Mouse (Mus musculus) heart, adult 2 months (tissue): ENCODE results near the gene Tmem51. TPM values are rescaled to one million over a fixed set of nuclear protein-coding genes. Genes with fewer than 3 reads are reported as not detected.

Experiments
- DNase-seq, 2 experiments: peaks; one replicate each; pipeline ENCODE4 v3.0.0; 2021
- H3K27ac ChIP-seq: fragments of 200-600 bp; 2 replicates; pipeline ENCODE4 v1.8.1; 2022
- H3K27me3 ChIP-seq: fragments of 200-500 bp; 2 replicates; pipeline ENCODE4 v1.6.1; 2012; ENCODE audit warnings: mild to moderate bottlenecking, low read length, inconsistent platforms, mixed read lengths; ENCODE audit not compliant: control insufficient read depth, insufficient read depth
- H3K36me3 ChIP-seq: fragments of 200-500 bp; 2 replicates; pipeline ENCODE4 v1.6.1; 2012; ENCODE audit warnings: low read length, inconsistent platforms; ENCODE audit not compliant: control insufficient read depth, insufficient read depth
- H3K4me1 ChIP-seq: fragments of 200-500 bp; 2 replicates; pipeline ENCODE4 v1.6.1; 2011; ENCODE audit warnings: low read length; ENCODE audit not compliant: control insufficient read depth, insufficient read depth
- H3K4me3 ChIP-seq: fragments of 200-600 bp; 2 replicates; pipeline ENCODE4 v1.8.1; 2022
- H3K79me2 ChIP-seq: fragments of 200-500 bp; replicated peaks from 2 replicates; pipeline ENCODE4 v1.6.1; 2012; ENCODE audit warnings: mild to moderate bottlenecking, inconsistent platforms, low read length, moderate library complexity, mixed read lengths; ENCODE audit not compliant: control insufficient read depth, insufficient read depth
- H3K9ac ChIP-seq: fragments of 200-500 bp; 2 replicates; pipeline ENCODE4 v1.6.1; 2012; ENCODE audit warnings: low read depth, mild to moderate bottlenecking, control low read depth, inconsistent platforms, low read length, mixed read lengths
- CTCF ChIP-seq: fragments of 200-600 bp; IDR thresholded peaks from 2 replicates; pipeline ENCODE4 v1.8.1; 2022; ENCODE audit warnings: antibody characterized with exemption, mild to moderate bottlenecking, moderate library complexity
- EP300 ChIP-seq: fragments of 200-500 bp; IDR thresholded peaks from 2 replicates; pipeline ENCODE4 v1.6.1; 2011; ENCODE audit warnings: low read depth, low read length, control low read depth; ENCODE audit not compliant: insufficient read depth
- POLR2A ChIP-seq: fragments of 200-500 bp; IDR thresholded peaks from 2 replicates; pipeline ENCODE4 v1.6.1; 2011; ENCODE audit warnings: mild to moderate bottlenecking, low read depth, low read length, control low read depth; ENCODE audit not compliant: insufficient read depth
- WGBS: fragments of 180-500 bp; shearing (Covaris S2); methylation state at CpG from one replicate; pipeline ENCODE4 v1.1.7; 2018; 5-methylcytosine and 5-hydroxymethylcytosine counted together
- intact Hi-C: fragments of 180-260 bp; cut with DNase I; formaldehyde crosslinking; loops from one replicate; pipeline ENCODE4 v1.15.1; 2025
- polyA plus RNA-seq: library from polyadenylated mRNA; depleted of rRNA; stranded (reverse); fragments of >200 nt; gene quantifications from 2 replicates; pipeline ENCODE4 v1.2.3, GENCODE M21; 2012
- total RNA-seq, 2 experiments: library from RNA; stranded (reverse); gene quantifications; 2 replicates each; pipeline ENCODE4 v1.2.3; 2021

Gene Tmem51
- total and polyA plus RNA-seq, 3 experiments = 5.5 to 13.1 (median 6.0) TPM

- 66% methylated on average over 13 of the region's 13 CpGs for WGBS
- Histone ChIP-seq H3K4me1 (peaks cover 15% of the 10 kb centered on the region), H3K4me3 (no peak overlapping the region), H3K79me2 (no peaks in the 10 kb centered on the region), H3K36me3 (peaks cover 2% of the 10 kb centered on the region; the same call in 1 of the 2 replicates), H3K27ac (no peak overlapping the region), H3K9ac (no peak overlapping the region), H3K27me3 (no peaks in the 10 kb centered on the region)
- no peak for TF ChIP-seq EP300
- no peak for TF ChIP-seq CTCF
- TF ChIP-seq POLR2A = no peak
- intact Hi-C loops = no loop called here
- DNase-seq = no peak
Measured at GRCm38 (mm10) chr4:142074060-142074732, 9.9 kb downstream of the Tmem51 start.

DNA sequence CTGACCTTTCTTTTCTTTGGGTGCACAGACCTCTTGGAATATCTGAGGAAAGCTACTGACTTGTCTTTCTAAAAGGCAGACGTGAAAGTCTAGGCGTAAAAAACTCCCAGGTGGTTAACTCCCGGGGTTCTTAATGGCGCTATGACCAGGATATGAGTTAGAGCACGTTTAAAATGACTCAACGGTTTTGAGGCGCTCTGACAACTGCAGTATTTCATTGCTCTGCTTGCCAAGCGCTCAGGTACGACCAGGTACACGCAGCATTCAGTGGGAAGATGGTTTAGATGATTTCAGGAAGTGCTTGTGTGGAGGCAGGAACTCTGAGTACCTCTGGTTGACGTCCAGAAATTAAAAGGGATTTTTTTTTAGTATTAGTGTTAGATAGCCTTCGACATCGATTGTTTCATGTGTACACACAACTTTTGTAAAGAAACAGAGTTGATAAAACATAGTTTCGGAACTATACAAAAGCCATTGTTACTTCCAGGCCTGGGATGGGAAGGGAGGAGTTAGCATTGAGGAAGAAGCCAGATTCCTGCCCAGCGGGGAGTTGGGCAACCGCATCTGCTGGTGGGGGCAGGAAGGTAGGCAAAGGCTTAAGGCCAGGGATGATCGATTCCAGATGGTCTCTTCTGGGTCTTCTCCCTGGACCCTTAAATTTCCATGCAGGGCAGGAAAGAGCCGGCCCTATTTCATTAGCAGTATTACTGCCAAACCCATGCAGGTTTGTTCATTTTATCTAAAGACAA is 12.7 kb downstream of the Tmem51 start:
- WGBS = 38% methylated on average over 18 of the region's 18 CpGs
- no peak for DNase-seq
- TF ChIP-seq POLR2A (no peak), EP300 (no peak)
- intact Hi-C loops = no loop called here
- Histone ChIP-seq H3K36me3 (peaks cover 2% of the 10 kb centered on the region; the same call in 1 of the 2 replicates), H3K79me2 (no peaks in the 10 kb centered on the region), H3K4me3 (no peak overlapping the region), H3K4me1 (peaks cover 7% of the 10 kb centered on the region), H3K27me3 (no peaks in the 10 kb centered on the region), H3K9ac (no peak overlapping the region), H3K27ac (peak overlapping the region; percentile 26; the same call in 1 of the 2 replicates)

GRCm38 (mm10) chr4:142070840-142071239 is 13.3 kb downstream of the Tmem51 start:
- peak in 1 of 2 experiments; percentile 50 for DNase-seq
- Histone ChIP-seq H3K4me1 (peaks cover 12% of the 10 kb centered on the region), H3K79me2 (no peaks in the 10 kb centered on the region), H3K9ac (no peak overlapping the region), H3K4me3 (no peak overlapping the region), H3K27me3 (no peaks in the 10 kb centered on the region), H3K36me3 (peaks cover 2% of the 10 kb centered on the region; the same call in 1 of the 2 replicates), H3K27ac (peak overlapping the region; percentile 26; the same call in 1 of the 2 replicates)
- intact Hi-C loops = no loop called here
- no peak for TF ChIP-seq CTCF
- no peak for TF ChIP-seq EP300
- TF ChIP-seq POLR2A = no peak
- WGBS = 16% methylated on average over 8 of the region's 8 CpGs

DNA sequence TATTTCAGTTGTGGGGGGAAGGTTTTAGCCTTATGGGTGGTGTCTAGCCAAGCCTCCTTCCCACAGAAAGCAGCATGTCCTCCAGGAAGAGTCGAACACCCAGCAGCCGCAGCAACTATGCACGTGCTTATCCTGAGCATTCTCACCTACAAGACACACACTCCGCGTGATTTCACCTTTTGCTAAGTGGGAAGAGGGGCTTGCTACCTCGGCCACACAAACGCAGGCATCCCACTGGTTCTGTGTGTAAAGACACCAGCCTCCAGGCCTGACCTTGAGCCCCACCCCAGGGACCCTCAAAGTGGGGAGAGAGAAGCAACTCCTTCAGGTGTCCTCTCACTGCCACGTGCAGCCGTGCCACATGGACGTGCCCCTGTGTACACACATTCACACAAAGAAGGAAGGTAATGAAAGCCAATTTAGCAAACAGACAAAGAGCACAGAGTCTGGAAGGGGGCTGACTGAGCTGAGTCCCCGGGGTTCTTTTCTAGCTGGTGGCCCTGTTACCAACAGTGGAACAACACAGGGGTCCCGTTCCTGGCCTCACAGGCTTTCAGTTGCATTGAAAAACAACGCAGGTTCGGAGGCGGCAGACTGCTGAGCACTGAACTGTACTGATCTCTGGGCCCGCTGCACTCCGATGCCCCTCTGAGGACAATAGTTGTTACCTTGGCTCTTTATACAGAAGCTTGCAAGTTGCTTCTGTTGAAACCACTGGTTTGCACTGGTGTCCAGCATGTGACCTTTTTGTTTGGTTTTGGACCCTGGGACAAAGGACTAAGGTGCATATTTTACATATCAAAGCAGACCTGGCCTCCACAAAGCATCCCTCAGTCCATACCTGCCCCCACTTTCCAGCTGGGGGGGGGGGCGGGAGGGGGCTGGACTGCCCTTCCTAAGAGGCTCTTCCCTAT is 14.9 kb downstream of the Tmem51 start:
- no peak for DNase-seq
- no peaks in the 10 kb centered on the region for H3K27me3 ChIP-seq
- TF ChIP-seq CTCF (no peak), EP300 (no peak), POLR2A (no peak)
- intact Hi-C loops = no loop called here
- peaks cover 17% of the 10 kb centered on the region for H3K4me1 ChIP-seq
- H3K4me3 ChIP-seq = no peak overlapping the region
- 84% methylated on average over 18 of the region's 18 CpGs for WGBS
- H3K27ac ChIP-seq = no peak overlapping the region
- no peak overlapping the region for H3K9ac ChIP-seq
- no peaks in the 10 kb centered on the region for H3K79me2 ChIP-seq
- H3K36me3 ChIP-seq = peaks cover 2% of the 10 kb centered on the region; the same call in 1 of the 2 replicates

GRCm38 (mm10) chr4:142066576-142066975 is 17.5 kb downstream of the Tmem51 start:
- Histone ChIP-seq H3K36me3 (peaks cover 2% of the 10 kb centered on the region; the same call in 1 of the 2 replicates), H3K79me2 (no peaks in the 10 kb centered on the region), H3K27me3 (no peaks in the 10 kb centered on the region), H3K4me1 (peaks cover 16% of the 10 kb centered on the region), H3K27ac (peak overlapping the region; percentile 53), H3K9ac (no peak overlapping the region), H3K4me3 (no peak overlapping the region)
- TF ChIP-seq EP300 = no peak
- TF ChIP-seq POLR2A = no peak
- TF ChIP-seq CTCF = no peak
- intact Hi-C loops = no loop called here
- 68% methylated on average over 4 of the region's 4 CpGs for WGBS
- DNase-seq = no peak
